Mouse (Mus musculus) C2C12 (cell line): ENCODE measurements around the gene Gm17428.

ENCODE experiments used
- CTCF ChIP-seq: IDR thresholded peaks from one replicate; pipeline ENCODE4 v1.5.1; 2011; ENCODE audit not compliant: control insufficient read depth, insufficient read depth, insufficient read length
- MAX ChIP-seq: IDR thresholded peaks from one replicate; pipeline ENCODE4 v1.6.1; 2011; ENCODE audit warnings: mild to moderate bottlenecking, control low read depth

- TF ChIP-seq CTCF, result no peak
- no peak for TF ChIP-seq MAX
These were observed 30.6 kb downstream of the Gm17428 start for GRCm38 (mm10) chr14:55007120-55007908.
